Mouse (Mus musculus): ENCODE measurements around the gene Usmg5.

Gene Usmg5

DNA sequence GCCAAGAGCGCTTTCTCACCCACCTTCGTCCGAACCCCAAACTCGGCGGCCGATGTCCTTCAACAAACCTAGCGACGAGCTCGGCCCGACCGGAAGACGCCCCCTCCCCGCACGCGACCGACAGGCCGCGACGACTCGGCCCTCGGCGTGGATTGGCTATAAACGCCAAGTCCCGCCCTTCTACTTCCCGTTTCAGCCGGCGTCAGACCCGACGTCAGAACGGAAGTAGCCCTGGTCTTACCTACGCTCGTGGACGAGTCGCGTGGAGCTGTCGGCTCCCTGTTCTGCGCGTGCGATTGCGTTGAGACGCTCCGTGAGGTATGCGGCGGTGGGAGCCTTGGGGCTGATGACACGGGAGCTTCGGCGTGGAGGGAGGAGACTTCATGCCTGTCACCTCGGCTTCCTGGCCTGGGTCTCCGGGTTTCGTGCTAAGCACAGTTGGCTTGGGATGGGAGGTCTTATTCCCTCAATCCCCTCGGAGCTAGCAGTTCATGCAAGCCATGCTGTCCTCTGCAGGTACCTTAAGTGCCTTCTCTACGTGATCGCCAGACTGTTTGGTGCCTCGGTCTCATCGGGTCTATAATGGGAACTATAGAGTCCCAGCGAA, at the start of gene Usmg5, which contains the start of gene Pdcd11:
Gene Usmg5, minus strand, starts transcription at position 98 of the 607 bp plus-strand sequence.
Gene Pdcd11, plus strand, starts transcription at position 219 of the 607 bp plus-strand sequence.
- no peak for TF ChIP-seq GATA4 (IDR thresholded peaks at IDR 0.05; ENCODE audit: insufficient replicate concordance, low read length)

DNA sequence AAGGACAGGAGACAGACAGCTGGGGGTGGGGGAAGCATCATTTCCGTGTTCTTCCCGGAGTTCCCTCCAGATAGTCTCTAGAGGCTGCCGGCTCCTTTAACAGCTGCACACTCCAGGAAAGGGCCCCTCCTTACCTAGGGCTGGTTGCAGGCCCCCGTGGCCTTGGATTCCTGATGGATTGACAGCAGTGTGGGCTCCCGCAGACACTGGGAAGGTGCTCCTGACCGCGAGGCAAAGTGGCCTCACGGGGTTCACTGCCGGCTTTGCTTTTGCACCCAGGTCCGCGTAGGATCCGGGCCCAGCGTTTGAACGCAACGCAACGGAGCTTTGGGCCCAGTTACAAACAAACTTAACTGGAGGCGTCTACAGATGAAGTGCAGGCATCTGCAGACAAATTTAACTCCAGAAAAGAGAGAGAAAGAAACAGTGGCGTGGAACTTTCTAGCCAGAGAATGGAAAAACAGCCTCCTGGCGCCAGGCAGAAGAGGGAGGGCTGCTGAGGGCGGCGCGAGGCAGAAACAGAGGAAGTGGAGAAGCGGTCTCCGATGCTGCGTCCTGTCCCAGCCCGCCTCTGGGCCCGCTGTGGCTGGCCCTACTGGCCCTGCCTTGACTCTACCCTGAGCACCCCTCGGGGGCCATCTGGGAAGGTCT, 47.4 kb upstream of the Usmg5 start, which contains the start of gene Calhm2:
Gene Calhm2, minus strand, starts transcription at position 524 of the 651 bp plus-strand sequence.
- TF ChIP-seq GATA4 (IDR thresholded peaks at IDR 0.05; ENCODE audit: insufficient replicate concordance, low read length): no peak

DNA sequence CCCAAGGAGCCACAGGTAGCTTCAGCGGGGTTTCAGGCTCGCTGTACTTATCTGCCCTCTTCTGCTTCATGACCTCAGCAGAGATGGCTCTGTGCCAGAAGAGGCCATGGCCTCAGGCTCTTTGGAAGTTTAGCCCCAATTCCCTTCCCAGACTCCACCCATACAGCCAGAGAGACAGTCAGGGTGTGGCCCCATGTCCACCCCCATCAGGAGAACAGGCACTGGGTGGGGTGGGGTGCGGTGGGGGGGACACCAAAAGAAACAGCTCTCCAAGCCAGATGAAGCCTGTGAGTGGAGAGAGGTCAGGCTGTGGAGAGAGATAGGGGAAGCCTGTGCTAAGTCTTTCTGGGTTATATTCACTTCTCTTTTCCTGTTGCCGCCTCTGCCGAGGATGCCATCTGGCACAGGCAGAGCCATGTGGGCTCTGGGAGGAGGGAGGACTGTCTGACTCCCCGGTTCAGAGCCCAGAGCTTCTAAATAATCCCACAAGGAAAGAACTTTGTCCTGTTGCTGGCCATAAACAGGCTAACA, 46.7 kb upstream of the Usmg5 start:
- TF ChIP-seq GATA4 (IDR thresholded peaks at IDR 0.05; ENCODE audit: insufficient replicate concordance, low read length): no peak; the same call in 1 of the 2 replicates

DNA sequence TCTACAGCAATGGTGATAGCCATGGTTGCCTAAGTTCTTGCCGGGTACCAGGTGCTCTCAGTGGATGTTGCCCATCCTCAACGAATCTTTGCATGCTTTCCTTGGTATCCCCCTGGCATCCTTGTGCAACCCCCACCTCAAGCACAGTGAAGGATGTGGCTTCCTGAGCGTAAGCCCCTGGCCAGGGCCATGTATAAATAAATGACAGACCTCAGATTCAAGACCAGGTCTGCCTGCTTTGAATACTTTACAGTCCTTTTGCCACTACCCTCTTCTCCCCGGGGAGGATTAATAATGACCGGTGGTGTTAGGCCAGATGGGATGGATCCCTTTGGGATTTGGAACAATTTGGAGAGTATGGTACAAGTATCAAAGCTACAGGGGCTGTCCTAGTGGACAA, 45.7 kb upstream of the Usmg5 start:
- TF ChIP-seq GATA4 (IDR thresholded peaks at IDR 0.05; ENCODE audit: insufficient replicate concordance, low read length): no peak

DNA sequence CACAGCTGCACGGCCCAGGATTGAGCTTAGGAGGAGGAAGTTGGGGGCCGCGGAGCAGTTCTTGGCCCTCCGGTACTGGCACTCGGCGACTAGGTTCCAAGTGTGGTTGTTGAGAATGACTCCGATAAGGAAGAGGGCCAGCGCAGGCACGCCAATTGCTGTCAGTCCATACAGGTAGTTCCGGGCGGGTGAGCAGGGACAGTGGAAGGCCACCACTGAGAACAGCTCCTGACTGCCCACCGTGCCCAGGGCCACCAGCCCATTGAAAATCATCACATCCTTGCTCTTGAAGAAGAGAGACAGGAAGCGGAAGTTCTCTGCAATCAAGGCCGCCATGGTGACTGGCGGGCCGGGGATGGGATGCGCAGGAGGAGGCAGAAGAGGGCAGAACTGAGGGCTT, 45.1 kb upstream of the Usmg5 start:
- TF ChIP-seq GATA4 (IDR thresholded peaks at IDR 0.05; ENCODE audit: insufficient replicate concordance, low read length): no peak

DNA sequence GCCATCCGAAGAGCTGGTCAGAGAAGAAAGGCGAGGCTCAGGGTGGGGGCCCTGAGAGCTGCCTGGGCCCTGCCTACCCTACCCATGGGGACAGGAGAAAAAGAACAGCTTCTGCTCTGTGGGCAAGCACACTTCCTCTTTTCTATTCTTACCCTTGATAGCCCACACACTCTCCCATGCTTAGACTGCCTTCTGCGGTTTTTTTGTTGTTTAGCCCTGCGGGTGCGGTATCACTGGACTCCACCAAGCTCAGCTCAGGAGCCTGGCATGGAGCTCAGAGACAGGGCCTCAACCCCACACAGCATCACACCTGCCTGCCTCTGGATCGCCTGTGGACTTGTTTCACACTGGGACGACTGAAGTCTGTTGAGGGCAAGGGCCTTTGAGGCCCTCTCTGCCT, 42.7 kb upstream of the Usmg5 start:
- TF ChIP-seq GATA4 (IDR thresholded peaks at IDR 0.05; ENCODE audit: insufficient replicate concordance, low read length): no peak

DNA sequence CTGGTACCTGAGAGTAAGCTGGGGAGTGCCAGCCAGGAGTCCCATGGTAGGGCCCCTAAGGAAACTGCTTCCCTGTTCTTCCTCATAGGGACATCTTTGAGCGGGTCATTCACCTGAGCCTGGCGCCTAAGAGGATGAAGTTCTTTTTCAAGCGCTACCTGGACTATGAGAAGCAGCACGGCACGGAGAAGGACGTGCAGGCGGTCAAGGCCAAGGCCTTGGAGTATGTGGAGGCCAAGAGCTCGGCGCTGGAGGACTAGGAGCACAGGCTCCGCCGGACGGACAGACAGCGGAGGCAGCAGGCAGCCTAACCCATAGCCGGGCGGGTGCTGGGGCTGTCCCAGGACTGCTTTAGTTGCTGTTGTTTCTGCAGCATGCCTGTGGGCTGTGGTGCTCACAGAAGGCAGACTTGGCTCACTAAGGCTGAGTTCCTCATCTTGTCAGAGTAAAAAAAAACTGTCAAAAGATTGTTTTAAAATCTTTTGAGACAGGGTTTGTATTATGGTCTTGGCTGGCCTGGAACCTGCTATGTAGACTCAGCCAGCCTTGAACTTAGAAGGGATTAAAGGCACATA, 40.2 kb upstream of the Usmg5 start:
- TF ChIP-seq GATA4 (IDR thresholded peaks at IDR 0.05; ENCODE audit: insufficient replicate concordance, low read length): no peak

DNA sequence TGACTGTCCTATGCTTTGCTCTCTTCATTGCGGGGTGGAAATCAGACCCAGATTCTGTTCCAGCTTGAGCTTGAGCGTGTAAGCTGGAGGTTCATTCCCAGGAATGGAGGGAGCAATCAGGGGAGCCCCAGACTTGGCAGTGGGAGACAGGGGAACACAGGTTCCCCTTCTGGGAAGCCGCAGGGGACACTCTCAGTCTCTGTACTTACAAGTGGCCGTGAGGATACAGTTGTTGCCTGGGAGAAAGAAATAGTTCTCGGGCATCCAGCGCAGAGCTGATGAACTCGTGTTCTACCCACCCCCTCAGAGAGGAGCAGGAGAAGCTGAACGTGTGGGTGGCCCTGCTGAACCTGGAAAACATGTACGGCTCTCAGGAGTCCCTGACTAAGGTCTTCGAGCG, 38.4 kb upstream of the Usmg5 start:
- no peak for TF ChIP-seq GATA4 (IDR thresholded peaks at IDR 0.05; ENCODE audit: insufficient replicate concordance, low read length)

DNA sequence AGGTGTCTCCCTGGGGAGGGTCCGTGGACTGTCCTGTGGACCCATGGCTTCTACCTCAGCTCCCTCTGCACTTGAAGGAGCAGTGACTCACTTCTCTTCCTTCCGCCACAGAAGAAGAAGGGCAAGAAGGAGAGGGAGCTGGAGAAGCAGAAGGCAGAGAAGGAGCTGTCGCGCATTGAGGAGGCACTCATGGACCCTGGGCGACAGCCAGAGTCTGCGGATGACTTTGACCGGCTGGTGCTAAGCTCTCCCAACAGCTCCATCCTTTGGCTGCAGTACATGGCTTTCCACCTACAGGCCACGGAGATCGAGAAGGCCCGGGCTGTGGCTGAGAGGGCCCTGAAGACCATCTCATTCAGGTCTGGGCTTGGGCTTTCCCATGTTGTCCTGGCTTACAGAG, 37.7 kb upstream of the Usmg5 start:
- no peak for TF ChIP-seq GATA4 (IDR thresholded peaks at IDR 0.05; ENCODE audit: insufficient replicate concordance, low read length)

DNA sequence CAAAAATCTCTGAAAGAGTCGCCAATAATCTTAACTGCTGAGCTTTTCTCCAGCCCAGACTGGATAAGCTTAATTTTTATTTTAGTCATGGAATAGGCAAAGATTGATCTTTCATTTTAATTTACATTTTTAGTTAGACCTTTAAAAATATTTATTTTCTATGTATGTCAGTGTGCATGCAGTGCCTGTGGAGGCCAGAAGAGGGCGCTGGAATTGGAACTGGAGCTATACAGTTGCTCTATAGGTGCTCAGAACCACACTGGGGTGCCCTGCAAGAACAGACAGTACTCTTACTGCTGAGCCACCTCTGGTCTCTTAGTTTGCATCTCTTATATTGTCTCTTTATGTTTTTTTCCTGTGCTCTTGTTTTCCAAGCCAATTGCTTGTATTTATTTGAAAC, 32.4 kb upstream of the Usmg5 start:
- no peak for TF ChIP-seq GATA4 (IDR thresholded peaks at IDR 0.05; ENCODE audit: insufficient replicate concordance, low read length)

DNA sequence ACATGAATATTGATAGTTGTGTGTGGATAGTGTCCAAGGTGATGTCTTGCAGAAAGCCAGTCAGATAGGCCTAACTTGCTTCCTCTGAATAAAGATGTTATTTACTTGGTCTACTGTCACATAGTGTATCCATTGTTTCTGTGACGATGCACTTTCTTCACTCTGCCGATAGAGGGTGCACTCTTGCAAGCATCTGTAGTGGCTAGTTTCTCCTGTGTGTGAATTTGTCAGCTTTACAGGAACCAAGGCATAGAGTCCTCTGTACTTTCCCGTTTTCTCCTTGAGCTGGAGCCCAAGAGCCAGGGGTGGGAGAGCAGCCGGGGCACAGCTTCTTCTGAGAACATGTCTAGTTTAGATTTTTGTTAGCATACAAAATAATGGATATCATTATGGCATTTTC, 30.6 kb upstream of the Usmg5 start:
- TF ChIP-seq GATA4 (IDR thresholded peaks at IDR 0.05; ENCODE audit: insufficient replicate concordance, low read length): no peak

DNA sequence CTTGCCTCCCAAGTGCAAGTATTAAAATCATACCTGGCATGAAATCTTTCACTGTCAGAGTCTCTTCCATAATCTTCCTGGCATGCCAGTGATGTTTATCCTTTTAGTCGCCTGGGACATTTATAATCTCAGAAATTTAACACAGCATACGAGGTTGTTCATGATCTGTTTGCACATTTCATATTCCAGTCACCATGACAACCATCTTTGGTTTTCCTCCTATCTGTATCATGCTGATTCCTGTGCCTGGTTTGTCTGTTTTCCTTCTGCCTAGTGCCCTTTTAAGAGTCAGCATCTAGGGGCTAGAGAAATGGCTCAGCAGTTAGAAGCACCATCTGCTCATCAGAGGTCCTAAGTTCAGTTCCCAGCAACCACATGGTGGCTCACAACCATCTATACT, 28.2 kb upstream of the Usmg5 start:
- no peak for TF ChIP-seq GATA4 (IDR thresholded peaks at IDR 0.05; ENCODE audit: insufficient replicate concordance, low read length)

DNA sequence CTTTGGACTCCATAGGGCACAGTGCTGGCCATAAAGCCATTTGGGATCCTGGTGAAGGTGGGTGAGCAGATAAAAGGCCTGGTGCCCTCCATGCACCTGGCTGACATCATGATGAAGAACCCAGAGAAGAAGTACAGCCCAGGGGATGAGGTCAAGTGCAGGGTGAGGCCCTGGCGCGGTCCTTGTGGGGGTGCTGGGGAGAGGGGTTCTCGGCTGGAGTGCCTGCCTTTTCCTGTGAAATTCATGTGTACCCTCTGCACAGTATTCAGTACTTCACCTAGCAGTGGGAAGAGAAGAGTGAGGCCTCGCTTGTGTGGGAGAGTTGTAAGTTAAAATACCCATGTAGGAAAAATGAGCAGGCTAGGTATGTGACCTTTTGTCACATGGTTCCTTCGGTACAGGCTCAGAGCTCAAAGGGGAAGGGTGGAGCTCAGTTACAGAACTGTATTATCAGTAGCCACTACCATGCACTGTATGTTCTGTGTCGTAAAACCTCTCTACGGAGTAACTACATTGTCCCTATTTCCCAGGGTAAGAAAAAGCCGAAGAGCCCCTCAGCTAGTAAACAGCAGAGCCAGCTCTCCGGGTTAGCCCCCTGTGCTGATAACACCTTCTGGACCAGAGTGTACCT, 14.3 kb upstream of the Usmg5 start:
- no peak for TF ChIP-seq GATA4 (IDR thresholded peaks at IDR 0.05; ENCODE audit: insufficient replicate concordance, low read length)

DNA sequence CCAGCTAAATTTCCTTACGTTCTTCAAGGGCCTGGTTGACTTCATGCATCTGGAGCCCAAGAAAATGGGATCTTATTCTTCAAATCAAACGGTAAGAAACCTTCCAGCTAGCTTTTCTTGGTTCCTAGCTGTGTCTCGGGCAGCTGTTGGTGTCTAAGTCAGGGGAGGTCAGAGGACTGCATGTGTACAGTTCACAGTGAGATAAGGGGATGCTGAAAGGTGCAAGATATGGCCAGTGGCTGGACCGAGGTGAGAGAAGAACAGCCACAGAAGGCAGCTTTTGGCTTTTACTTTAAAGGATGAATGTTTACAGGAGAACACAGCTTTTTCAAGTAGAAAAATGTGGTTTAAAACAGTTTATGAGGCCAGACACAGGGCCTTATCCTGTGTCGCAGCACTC, 10.6 kb upstream of the Usmg5 start:
- no peak for TF ChIP-seq GATA4 (IDR thresholded peaks at IDR 0.05; ENCODE audit: insufficient replicate concordance, low read length)

DNA sequence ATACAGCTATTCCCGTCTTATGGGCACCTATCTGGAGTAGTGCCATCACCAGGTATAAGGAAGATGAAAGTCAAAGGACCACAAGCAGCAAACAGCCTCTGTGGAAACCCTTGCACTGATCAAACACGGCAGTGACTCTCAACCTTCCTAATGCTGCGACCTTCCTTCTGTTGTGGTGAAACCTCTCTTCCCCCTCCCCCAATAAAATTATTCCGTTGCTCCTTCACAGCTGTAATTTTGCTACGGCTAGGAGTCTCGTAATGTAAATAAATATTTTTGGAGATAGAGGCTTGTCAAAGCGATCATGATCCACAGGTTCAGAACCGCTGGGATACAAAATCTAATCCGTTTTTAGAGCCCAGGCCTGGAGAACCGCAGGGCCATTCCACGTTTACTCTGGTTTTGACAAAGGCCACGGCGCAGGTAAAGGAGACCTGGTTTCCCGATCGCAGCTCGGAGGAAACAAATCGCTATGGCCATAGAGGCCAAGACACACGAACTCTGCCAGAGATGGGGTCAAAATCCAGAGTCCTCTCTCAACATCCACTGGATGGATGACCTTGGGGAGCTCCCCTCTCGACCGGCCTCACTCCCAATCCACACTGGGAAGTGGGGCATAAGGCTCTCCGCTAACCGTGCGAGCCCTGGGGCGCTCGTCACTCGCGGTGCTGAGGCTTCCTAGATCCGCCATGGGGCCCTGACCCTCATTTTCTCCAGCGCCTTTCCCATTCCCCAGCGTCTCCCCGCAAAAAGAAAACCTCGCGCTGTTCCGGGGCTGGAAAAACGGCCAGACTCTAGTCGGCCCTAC, 525 bp downstream of the Usmg5 start:
- no peak for TF ChIP-seq GATA4 (IDR thresholded peaks at IDR 0.05; ENCODE audit: insufficient replicate concordance, low read length)

Measured in liver, adult (tissue).